Mouse (Mus musculus): ENCODE results near the gene Sgk1.

Sgk1 gene

GRCm38 (mm10) chr10:21946751-21947351 is 64.9 kb downstream of the Sgk1 start:
- peak in 1 of 2 experiments; percentile 47 for DNase-seq (ENCODE audit: inconsistent age in 2 of 2, low spot score in 1 of 2)

GRCm38 (mm10) chr10:21952520-21952919 is 70.5 kb downstream of the Sgk1 start:
- DNase-seq (ENCODE audit: inconsistent age in 2 of 2, low spot score in 1 of 2), result no peak

GRCm38 (mm10) chr10:21961111-21961510 is 79.1 kb downstream of the Sgk1 start:
- no peak for DNase-seq (ENCODE audit: inconsistent age in 2 of 2, low spot score in 1 of 2)

- DNase-seq (ENCODE audit: inconsistent age in 2 of 2, low spot score in 1 of 2), result peak in 1 of 2 experiments; percentile 67
Observed at GRCm38 (mm10) chr10:21963005-21963404, 81.0 kb downstream of the Sgk1 start.

- peak; percentile 59 for DNase-seq (ENCODE audit: inconsistent age in 2 of 2, low spot score in 1 of 2)
Observed at GRCm38 (mm10) chr10:21973676-21974075, 91.7 kb downstream of the Sgk1 start.

- DNase-seq (ENCODE audit: inconsistent age in 2 of 2, low spot score in 1 of 2), result peak; percentile 45 to 87
Observed at GRCm38 (mm10) chr10:21974801-21975200, 92.8 kb downstream of the Sgk1 start.

- peak; percentile 28 to 74 for DNase-seq (ENCODE audit: inconsistent age in 2 of 2, low spot score in 1 of 2)
Observed at GRCm38 (mm10) chr10:21975384-21975783, 93.4 kb downstream of the Sgk1 start.

GRCm38 (mm10) chr10:21976253-21976652 is 94.3 kb downstream of the Sgk1 start:
- peak in 1 of 2 experiments; percentile 60 for DNase-seq (ENCODE audit: inconsistent age in 2 of 2, low spot score in 1 of 2)

- peak; percentile 83 to 93 for DNase-seq (ENCODE audit: inconsistent age in 2 of 2, low spot score in 1 of 2)
Observed at GRCm38 (mm10) chr10:21978421-21978820, 96.4 kb downstream of the Sgk1 start.

- peak; percentile 82 to 92 for DNase-seq (ENCODE audit: inconsistent age in 2 of 2, low spot score in 1 of 2)
Observed at GRCm38 (mm10) chr10:21979286-21979965, 97.4 kb downstream of the Sgk1 start.

- DNase-seq (ENCODE audit: inconsistent age in 2 of 2, low spot score in 1 of 2), result peak in 1 of 2 experiments; percentile 74
Observed at GRCm38 (mm10) chr10:21980780-21981435, 98.9 kb downstream of the Sgk1 start.

GRCm38 (mm10) chr10:21982303-21982702 is 100.3 kb downstream of the Sgk1 start:
- DNase-seq (ENCODE audit: inconsistent age in 2 of 2, low spot score in 1 of 2), result peak in 1 of 2 experiments; percentile 58

- DNase-seq (ENCODE audit: inconsistent age in 2 of 2, low spot score in 1 of 2), result no peak
Observed at GRCm38 (mm10) chr10:21988489-21988888, 106.5 kb downstream of the Sgk1 start.

GRCm38 (mm10) chr10:21991351-21991840 is 109.4 kb downstream of the Sgk1 start:
- DNase-seq (ENCODE audit: inconsistent age in 2 of 2, low spot score in 1 of 2), result peak; percentile 83 to 95

- peak; percentile 57 to 79 for DNase-seq (ENCODE audit: inconsistent age in 2 of 2, low spot score in 1 of 2)
Observed at GRCm38 (mm10) chr10:21991986-21992833, 110.2 kb downstream of the Sgk1 start.

- peak; percentile 88 to 96 for DNase-seq (ENCODE audit: inconsistent age in 2 of 2, low spot score in 1 of 2)
Observed at GRCm38 (mm10) chr10:21992834-21993514, 111.0 kb downstream of the Sgk1 start.

GRCm38 (mm10) chr10:21993515-21994373 is 111.8 kb downstream of the Sgk1 start:
- DNase-seq (ENCODE audit: inconsistent age in 2 of 2, low spot score in 1 of 2), result peak; percentile 85 to 93

- DNase-seq (ENCODE audit: inconsistent age in 2 of 2, low spot score in 1 of 2), result peak; percentile 98 to 99
Observed at GRCm38 (mm10) chr10:21994431-21994914, 112.5 kb downstream of the Sgk1 start.

- peak; percentile 51 to 91 for DNase-seq (ENCODE audit: inconsistent age in 2 of 2, low spot score in 1 of 2)
Observed at GRCm38 (mm10) chr10:21995221-21995620, 113.2 kb downstream of the Sgk1 start.
